Mouse (Mus musculus) neural tube, embryonic 10.5 days (tissue): ENCODE data around the gene Mindy4b-ps.

Experiments used
- DNase-seq: peaks from one replicate; pipeline ENCODE4 v3.0.0-alpha.2; 2017; ENCODE audit warnings: low spot score; ENCODE audit errors: extremely low spot score

The Mindy4b-ps gene

GRCm38 (mm10) chr3:58785863-58786262 is 36.2 kb downstream of the Mindy4b-ps start:
- peak; percentile 52 for DNase-seq

- no peak for DNase-seq
Measured at GRCm38 (mm10) chr3:58784219-58785092, 37.7 kb downstream of the Mindy4b-ps start.

DNA sequence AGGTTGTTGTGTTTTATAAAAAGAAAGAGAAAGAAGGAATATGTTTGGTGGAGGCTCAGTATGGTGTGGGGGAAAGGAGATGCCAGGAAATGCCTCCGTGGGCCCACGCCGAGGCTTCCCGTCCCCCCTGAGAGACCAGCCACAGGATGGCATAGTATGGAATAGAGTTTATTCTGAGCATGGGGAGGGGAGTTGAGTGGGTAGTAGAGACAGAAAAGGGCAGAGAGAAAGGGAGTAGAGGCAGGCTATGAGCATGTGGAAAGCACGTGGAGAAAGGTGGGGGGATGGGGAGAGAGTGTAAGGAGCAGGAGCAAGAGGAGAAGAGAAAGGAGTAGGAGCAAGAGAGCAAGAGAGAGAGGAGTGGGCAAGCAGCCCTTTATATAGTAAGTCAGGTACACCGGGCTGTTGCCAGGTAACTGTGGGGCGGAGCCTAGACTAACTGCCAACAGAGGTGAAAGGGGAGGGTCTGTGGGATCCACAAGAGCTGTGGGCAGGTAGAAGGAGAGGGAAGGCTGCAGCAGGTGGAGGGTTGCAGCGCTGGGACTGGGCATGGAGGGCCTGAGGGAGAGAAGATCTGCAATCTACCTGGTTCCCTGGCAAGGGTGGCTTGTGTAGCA is 38.4 kb downstream of the Mindy4b-ps start:
- no peak for DNase-seq

GRCm38 (mm10) chr3:58756429-58756828 is 65.7 kb downstream of the Mindy4b-ps start:
- no peak for DNase-seq

GRCm38 (mm10) chr3:58755769-58756168 is 66.3 kb downstream of the Mindy4b-ps start:
- DNase-seq: no peak

GRCm38 (mm10) chr3:58754361-58754760 is 67.8 kb downstream of the Mindy4b-ps start:
- DNase-seq: no peak

DNA sequence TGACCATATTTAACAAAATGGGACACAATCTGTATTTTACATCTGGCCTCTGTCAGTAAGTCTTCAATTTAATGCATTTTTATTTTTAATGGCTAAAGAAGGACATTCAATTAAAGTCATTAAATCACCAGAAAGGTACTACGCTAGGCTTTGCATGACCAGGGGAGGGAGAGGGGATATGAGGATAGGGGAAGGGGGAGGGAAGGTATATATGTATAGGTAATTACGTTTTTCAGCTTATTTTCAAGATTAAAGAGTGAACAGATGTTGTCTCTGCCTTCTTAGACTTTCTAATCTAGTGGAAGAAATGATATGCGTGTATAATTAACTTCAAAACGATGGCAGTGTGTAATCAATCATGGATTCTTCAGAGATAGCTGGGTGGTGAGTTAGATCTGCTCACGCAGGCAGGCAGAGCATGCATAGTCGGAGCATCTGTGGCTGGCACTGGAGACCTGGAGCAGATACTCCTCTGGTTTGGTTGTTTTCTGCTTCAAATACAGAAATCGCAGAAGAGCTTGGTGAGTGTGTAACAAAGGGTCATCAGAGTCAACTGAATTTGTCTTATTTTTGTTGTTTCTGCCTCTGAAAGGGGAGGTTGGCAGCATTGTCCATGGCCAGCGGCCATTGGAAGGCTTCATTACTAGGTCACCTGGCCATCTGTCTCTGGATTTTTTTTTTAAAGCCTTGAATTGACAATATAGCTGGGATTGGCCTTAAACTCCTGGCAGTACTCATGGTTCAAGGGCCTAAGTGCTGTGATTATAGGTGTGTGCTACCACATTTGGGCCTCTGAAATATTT is 70.1 kb downstream of the Mindy4b-ps start:
- DNase-seq: no peak

GRCm38 (mm10) chr3:58748724-58749123 is 73.4 kb downstream of the Mindy4b-ps start:
- no peak for DNase-seq

GRCm38 (mm10) chr3:58747924-58748323 is 74.2 kb downstream of the Mindy4b-ps start:
- DNase-seq: no peak

- no peak for DNase-seq
Measured at GRCm38 (mm10) chr3:58739536-58739935, 82.6 kb downstream of the Mindy4b-ps start.
